Mouse (Mus musculus) left cerebral cortex, postnatal 4 days (tissue): ENCODE results near the gene Aox3. TPM values are rescaled to one million over a fixed set of nuclear protein-coding genes. Genes with fewer than 3 reads are reported as not detected.
A peak's percentile ranks its signal among the peaks of the same experiment; 100 is the strongest.

Source experiments
- DNase-seq: peaks from one replicate; pipeline ENCODE4 v3.0.0-alpha.2; 2022
- intact Hi-C: fragments of 180-260 bp; cut with DNase I; formaldehyde crosslinking; loops from one replicate; pipeline ENCODE4 v1.15.1; 2025
- total RNA-seq, 2 experiments: library from RNA; stranded (reverse); gene quantifications; 2 replicates each; pipeline ENCODE4 v1.2.3; 2021

Gene Aox3
- total RNA-seq = 1 to 10 TPM; 1.1 to 1.3 TPM

- peak; percentile 85 for DNase-seq
- intact Hi-C loops = no loop called here
Measured at GRCm38 (mm10) chr1:58112880-58113279, at the start of gene Aox3. TSS of gene Aox3 (plus strand) at chr1:58113130.

DNA sequence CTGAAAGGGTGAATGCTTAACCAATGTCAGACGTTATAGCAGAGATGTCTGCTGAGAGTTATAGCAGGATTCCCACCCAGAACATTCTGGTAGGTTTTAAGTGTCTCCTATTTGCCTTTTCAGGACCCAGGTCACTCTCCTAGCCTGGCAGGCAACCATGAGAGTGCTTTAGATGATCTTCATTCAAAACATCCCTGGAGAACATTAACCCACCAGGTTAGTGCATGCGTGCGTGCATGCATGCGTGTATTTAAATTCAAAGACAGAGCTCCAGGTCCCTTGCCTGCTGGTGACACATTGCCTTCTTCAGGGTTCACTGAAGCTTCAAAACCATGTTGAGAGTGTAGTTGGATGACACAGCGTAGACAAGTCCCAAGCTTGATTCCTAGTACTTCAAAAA lies 47.8 kb upstream of the Aox3 start:
- no peak for DNase-seq
- intact Hi-C loops = no loop called here

DNA sequence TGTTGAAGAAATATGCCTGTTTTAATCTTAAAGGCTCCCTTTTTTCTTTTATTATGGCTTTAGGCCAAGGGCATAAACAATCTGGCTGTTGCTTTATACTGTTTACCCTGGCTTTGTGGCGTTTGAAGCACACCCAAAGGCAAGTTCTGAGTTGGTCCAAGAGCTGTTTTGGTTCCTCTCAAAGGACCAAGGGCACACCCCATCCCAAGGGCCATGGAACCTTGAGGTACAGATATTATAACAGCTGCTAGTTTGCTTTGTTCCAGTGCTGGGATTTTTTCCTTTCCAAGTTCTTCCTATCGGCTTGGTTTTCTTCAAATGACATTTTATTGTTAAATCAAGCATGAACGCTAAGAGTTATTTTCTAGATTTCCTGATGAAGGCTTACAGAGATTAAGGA lies 47.3 kb upstream of the Aox3 start:
- intact Hi-C loops = no loop called here

GRCm38 (mm10) chr1:58069181-58069580 lies 43.7 kb upstream of the Aox3 start:
- intact Hi-C loops = no loop called here
- no peak for DNase-seq

More for the DNA sequence above, 47.3 kb upstream of the Aox3 start:
- DNase-seq = no peak

GRCm38 (mm10) chr1:58070091-58070490 lies 42.8 kb upstream of the Aox3 start:
- DNase-seq = no peak

GRCm38 (mm10) chr1:58071006-58071405 lies 41.9 kb upstream of the Aox3 start:
- intact Hi-C loops = no loop called here
- no peak for DNase-seq

More at GRCm38 (mm10) chr1:58070091-58070490, 42.8 kb upstream of the Aox3 start:
- intact Hi-C loops = no loop called here

GRCm38 (mm10) chr1:58071509-58071908 lies 41.4 kb upstream of the Aox3 start:
- DNase-seq = no peak
- intact Hi-C loops = no loop called here

- intact Hi-C loops = no loop called here
- no peak for DNase-seq
Measured at GRCm38 (mm10) chr1:58072416-58072815, 40.5 kb upstream of the Aox3 start.

- intact Hi-C loops = no loop called here
- DNase-seq = no peak
Measured at GRCm38 (mm10) chr1:58072991-58073730, 39.8 kb upstream of the Aox3 start.

DNA sequence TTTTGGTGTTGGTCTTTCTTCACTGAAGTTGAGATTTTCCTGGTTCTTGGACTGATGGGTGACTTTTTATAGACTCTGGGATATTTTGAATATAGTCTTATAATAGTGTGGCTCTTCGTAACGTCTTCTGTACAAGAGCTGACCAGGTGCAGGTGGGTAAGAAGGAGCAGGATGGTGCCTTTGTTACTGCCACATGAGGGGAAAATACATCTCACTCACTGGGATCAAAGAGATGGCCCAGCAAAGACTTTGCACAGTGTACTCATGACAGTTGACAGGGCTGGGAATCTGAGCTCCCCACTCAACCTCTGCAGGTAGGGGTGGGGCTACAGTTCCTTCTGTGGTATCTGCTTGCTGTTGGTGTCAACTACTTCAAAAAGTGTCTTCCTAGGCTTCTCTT lies 38.7 kb upstream of the Aox3 start:
- intact Hi-C loops = no loop called here
- DNase-seq = no peak

GRCm38 (mm10) chr1:58077882-58078281 lies 35.0 kb upstream of the Aox3 start:
- intact Hi-C loops = no loop called here
- DNase-seq = no peak

DNA sequence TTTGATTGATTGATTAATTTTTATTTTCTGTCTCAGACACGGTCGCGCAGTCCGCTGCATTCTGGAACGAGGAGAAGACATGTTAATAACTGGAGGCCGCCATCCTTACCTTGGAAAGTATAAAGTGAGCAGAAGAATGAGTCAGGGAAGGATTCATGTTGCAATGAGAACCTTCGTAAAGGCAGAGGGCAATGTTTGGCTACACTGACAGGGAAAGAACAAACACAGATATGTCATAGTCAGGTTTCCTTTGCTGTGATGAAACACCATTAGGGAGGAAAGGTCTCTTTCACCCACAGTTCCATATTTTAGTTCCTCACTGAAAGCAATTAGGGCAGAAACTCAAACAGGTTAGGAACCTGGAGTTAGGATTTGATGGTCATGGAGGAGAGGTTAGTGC lies 34.5 kb upstream of the Aox3 start:
- no peak for DNase-seq
- intact Hi-C loops = no loop called here

DNA sequence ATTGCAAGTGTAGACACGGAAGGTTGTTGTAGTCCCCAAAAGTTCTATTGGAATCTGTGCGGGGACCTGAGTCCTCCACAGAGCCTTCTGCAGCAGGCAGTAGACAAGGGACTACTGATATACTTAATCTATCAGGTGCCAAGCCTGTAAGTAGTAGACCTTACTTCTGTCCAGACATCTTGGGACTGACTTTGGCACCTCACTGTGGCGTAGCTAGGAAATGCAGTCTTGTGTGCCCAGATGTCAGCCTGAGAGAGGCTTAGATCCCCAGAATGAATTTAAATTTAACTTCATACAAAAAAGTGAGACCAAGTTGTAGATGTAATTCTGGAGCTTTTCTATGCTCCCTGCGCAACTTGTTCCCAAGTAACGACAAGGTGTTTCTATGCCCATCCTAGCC lies 33.2 kb upstream of the Aox3 start:
- intact Hi-C loops = no loop called here
- DNase-seq = no peak

GRCm38 (mm10) chr1:58080446-58080845 lies 32.5 kb upstream of the Aox3 start:
- no peak for DNase-seq
- intact Hi-C loops = no loop called here

GRCm38 (mm10) chr1:58081356-58081755 lies 31.6 kb upstream of the Aox3 start:
- no peak for DNase-seq
- intact Hi-C loops = no loop called here

DNA sequence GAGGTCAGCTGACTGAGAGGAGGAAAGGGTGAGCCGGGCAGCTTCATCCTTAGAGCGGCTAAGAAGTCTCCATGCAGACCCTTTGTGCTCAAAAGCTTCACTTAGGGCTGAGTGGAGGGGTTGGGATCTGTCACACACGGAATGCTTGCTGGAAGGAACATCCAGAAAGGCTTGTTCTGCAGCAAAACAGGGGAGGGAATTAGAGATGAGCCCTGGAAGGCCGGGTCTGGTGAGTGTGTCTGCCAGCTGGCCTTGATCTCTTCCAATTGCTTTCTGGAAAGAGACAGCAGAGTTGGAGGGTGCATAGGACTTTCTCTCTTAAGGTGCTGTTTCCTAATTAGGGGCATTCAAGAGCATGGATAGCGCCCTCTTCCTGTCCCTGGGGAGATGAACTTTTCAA lies 23.6 kb upstream of the Aox3 start:
- intact Hi-C loops = no loop called here
- no peak for DNase-seq

GRCm38 (mm10) chr1:58090191-58090590 lies 22.7 kb upstream of the Aox3 start:
- intact Hi-C loops = no loop called here
- DNase-seq = no peak

GRCm38 (mm10) chr1:58091213-58091612 lies 21.7 kb upstream of the Aox3 start:
- intact Hi-C loops = no loop called here
- no peak for DNase-seq

GRCm38 (mm10) chr1:58091992-58092560 lies 20.9 kb upstream of the Aox3 start:
- DNase-seq = no peak
- intact Hi-C loops = no loop called here

- no peak for DNase-seq
- intact Hi-C loops = no loop called here
Measured at GRCm38 (mm10) chr1:58097338-58097737, 15.6 kb upstream of the Aox3 start.

DNA sequence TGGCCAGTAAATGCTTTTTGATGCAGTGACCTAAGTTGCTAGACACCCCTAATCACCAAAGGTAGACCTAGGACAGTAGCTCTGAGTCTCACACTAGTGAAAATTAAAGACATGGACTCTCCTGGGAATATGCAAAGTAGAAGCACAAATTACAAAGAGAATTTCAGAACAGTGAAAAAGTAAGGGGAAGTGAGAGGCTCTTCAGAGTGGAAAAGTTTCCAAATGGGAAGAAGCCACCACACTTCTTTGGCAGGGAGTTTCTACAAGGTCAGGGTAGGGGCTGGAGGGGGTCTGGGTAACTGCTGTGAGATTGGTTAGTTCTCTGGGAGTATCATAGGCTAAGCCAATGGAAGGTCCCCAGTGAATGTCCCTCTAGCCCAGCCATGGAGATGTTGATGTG lies 13.8 kb upstream of the Aox3 start:
- no peak for DNase-seq
- intact Hi-C loops = no loop called here

- intact Hi-C loops = no loop called here
- no peak for DNase-seq
Measured at GRCm38 (mm10) chr1:58101531-58102146, 11.3 kb upstream of the Aox3 start.
